Mouse (Mus musculus) 3134 (cell line): Measurements from ENCODE around the gene Ptrhd1.

Experiments used
- DNase-seq: peaks from one replicate; pipeline ENCODE4 v3.0.0-alpha.2; 2011; ENCODE audit warnings: low spot score; ENCODE audit not compliant: insufficient read length; ENCODE audit errors: extremely low read depth

Ptrhd1 gene

DNA sequence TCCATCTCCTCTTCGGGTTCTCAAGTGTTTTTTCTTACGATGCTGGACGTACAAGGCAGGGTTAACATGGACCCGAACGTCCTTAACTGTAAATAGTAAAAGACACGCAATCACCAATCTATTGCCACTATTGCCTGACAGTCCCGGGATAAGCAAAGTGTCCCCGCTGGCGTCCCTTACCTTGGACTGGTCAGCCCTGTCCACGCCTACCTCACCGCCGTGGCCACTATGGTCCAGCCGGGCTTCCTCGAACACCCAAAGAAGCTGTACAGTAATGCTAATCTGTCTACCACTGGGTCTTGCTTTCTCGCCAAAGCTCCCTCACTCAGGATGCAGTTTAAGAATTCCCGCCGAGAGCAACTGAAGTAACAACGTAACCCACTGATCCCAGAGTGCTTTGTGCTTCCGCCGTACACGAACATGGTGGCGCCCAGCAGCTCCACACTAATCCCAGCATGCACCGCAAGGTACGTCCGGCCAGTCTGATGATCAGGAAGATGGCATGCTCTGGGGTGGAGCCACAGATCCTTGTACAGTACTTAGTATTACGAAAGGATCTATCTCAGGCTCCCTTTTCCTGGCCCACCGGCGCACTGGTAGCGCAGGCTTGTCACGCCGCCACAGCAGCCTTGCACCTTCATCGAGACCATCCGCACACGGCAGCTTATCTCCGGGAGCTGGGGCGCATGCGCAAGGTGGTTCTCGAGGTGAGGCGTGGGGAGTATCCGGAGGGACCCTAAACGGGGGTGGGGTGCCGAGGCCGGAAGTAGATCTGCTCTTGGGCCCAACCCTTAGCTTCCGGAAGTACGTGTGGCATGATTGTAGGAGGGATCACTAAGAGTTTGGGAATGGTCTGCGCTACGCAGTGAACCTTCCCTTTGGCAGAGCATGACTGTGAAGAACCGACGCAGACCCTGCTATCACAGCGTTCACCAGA lies at the start of gene Ptrhd1, which contains the start of gene Cenpo:
Gene Ptrhd1 (plus strand): TSS at position 456 of the 937 bp plus-strand sequence.
Gene Cenpo (minus strand): TSS at position 723 of the 937 bp plus-strand sequence.
- peak; percentile 98 for DNase-seq

- no peak for DNase-seq
Observed at GRCm38 (mm10) chr12:4184648-4185047, 49.2 kb upstream of the Ptrhd1 start.

DNA sequence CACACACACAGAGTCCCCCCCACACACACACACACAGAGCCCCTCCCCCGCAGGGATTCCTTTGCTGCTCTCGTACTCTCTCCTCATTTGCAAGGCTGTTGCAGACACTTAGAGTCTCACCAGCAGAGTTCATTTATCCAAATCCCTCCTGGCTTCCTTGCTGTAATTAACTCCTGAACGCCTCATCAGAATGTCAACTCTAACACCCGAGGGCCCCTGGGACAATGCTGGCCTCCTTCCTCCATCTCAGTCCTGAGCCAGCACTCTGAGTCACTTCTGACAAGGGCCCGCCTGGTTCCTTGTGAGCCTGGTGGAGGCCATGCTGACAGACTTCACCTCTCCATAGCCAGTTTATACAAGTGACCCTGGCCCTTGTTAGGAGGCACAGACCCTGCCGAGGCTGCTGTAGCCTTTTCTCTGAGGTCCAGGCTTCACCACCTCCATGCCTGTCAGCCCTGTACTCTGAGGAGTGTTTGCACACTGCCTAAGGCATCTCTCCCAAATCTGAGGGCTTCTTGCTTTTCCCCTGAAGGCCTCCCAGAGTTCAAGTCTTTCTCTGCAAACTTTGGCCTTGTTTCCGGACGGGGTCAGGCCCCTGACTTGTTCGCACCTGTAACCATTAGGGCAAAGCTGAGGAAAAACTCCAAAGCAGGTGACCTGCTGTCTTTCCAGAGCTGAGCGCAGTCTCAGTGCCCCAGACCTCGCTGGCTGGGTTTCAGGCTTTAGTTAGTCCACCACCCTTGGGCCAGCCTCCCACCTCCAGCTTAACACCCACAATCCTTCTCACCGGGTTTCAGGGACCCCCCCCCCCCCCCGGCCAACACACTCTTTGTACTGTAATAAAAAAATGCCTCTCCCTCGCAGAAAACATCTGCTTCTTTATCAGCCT lies 45.4 kb upstream of the Ptrhd1 start:
- DNase-seq, result peak; percentile 59

- DNase-seq, result no peak
Observed at GRCm38 (mm10) chr12:4189060-4189447, 44.8 kb upstream of the Ptrhd1 start.

- DNase-seq, result no peak
Observed at GRCm38 (mm10) chr12:4192514-4192913, 41.3 kb upstream of the Ptrhd1 start.

DNA sequence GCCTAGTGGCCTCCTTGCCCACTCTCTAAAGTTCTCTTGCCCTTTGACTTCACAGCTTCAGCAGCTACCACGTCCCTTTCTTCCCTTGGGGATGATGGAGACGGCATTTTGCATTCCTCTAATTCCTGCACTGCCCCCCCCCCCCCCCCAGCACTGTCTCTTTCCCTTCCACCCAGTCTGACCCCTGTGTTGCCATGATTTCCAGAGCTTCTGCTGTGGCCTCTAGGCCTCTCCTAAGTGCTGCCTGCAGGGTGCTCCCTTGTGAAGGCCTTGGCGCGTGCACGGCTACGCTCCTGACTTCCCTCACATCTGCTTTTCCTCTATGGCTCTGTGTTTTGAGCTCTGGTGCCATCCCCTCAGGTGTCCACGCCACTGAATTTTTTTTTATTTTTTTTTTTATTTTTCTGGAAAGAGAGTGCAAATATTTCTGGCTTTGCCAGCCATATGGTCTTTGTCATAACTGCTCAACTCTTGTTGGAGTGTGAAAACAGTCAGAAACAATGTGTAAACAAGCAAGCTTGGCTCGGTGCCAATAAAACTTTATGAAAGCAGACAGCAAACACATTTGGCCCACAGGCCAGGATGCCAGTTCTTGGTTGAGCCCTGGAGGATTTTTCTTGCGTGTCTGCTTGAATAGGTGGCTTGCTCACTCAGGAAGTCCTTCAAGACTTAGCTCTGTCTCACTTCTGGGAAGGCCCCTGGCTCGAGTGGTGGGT lies 40.6 kb upstream of the Ptrhd1 start:
- DNase-seq, result no peak

DNA sequence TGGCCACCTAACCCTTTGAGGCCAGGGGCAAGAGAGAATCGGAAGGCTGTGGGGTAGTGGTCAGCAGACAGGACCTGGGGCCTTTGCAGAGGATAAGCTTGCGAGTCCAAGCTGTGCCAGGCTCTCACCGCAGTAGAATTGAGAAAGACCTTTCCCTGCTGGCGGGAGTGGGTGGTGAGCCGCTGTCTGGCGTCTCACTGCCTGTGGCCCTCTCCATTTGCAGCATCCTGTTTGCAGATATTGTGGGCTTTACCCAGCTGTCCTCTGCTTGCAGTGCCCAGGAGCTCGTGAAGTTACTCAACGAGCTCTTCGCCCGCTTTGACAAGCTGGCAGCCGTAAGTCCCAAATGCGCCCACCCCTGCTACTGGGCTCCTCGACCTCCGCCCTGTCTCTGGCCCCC lies 39.2 kb upstream of the Ptrhd1 start:
- no peak for DNase-seq

DNA sequence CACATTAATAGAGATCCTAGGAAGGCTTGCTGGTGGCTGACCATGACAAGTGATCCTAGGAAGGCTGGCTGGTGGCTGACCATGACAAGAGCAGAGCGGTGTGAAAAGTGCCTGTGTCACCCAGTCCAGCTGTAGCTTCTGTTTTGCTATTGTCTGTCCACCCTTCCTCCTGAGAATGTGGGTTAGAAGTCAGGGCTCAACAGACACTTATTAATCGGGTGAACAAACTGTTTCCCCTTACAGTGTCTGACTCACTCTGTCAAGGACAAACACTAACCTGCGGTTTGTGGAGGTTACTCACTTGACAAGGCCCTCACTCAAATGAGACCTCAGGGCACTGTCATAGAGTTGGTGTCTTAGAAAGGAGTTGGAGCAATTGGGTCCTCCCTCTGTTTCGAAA lies 35.1 kb upstream of the Ptrhd1 start:
- DNase-seq, result no peak

DNA sequence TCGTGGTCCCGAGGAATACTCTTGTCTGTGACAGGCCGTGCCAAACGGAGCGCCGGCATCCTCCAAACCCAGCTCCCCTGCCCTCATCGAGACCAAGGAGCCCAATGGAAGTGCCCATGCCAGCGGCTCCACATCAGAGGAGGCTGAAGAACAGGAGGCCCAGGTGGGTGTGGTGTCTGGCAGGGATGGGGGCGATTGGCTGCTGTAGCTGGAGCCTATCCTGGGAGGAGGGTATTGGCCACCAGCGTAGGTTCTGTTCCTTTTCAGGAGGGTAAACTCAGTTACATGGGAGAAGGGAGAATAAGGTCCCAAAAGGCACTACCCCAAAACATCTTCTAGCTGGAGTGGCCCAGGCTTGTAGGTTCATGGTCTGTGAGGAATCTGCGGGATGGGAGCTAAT lies 34.6 kb upstream of the Ptrhd1 start:
- no peak for DNase-seq

GRCm38 (mm10) chr12:4201454-4202200 lies 32.2 kb upstream of the Ptrhd1 start:
- no peak for DNase-seq

GRCm38 (mm10) chr12:4202206-4202605 lies 31.6 kb upstream of the Ptrhd1 start:
- DNase-seq, result no peak

- DNase-seq, result no peak
Observed at GRCm38 (mm10) chr12:4206106-4206505, 27.7 kb upstream of the Ptrhd1 start.

- DNase-seq, result no peak
Observed at GRCm38 (mm10) chr12:4208405-4209133, 25.3 kb upstream of the Ptrhd1 start.

DNA sequence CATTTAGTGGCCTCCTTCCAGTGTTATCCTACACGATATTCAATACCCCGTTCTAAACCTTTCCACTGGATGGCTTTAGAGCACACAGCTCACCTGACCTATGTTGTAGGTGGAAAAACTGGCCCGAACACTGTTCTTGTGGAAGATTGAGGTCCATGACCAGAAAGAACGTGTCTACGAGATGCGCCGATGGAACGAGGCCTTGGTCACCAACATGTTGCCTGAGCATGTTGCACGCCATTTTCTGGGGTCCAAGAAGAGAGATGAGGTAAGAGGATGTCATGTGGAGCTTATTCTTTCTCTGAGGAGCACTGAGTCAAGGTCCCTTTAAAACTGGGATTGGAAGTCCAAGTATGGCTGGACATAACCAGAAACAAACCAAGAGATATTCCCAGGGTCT lies 24.6 kb upstream of the Ptrhd1 start:
- DNase-seq, result no peak

- DNase-seq, result no peak
Observed at GRCm38 (mm10) chr12:4211174-4211573, 22.7 kb upstream of the Ptrhd1 start.

- DNase-seq, result no peak
Observed at GRCm38 (mm10) chr12:4212908-4213307, 20.9 kb upstream of the Ptrhd1 start.

DNA sequence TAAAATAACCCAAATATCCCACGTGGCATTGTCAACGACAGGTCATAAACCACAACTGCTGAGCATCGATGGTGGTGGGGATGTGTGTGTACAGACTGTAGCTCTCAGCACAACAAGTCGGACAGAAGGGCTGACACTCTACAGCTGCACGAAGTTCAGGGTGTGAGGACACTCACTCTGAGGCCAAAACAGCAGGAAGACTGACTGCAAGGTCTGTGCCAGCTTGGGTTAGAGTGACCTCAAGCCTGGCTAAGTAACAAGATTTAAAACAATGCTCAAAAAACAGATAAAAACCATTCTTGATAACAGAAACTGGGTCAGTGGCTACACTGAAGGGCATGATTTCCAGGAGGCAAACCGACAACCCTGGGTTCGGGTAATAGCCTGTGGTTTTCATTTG lies 3.7 kb upstream of the Ptrhd1 start:
- no peak for DNase-seq

DNA sequence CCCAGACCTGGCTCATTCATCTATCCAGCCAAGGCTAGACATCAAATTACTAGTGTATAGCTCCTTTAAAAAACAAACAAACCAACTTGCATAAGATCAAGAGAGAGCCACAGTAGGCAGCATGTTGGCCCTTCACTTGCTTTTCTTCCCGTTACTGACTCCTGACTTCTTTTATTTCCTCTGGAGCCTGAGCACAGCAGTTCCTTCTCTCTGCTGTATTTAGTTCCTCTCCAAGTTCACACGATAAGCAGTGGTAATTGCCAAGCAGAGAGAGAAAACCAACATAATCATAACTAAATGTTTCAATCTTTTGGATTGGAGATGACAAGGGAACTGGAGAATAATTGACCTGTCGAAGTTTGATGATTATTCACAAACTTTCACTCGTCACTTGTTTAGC lies 1.1 kb upstream of the Ptrhd1 start:
- no peak for DNase-seq

DNA sequence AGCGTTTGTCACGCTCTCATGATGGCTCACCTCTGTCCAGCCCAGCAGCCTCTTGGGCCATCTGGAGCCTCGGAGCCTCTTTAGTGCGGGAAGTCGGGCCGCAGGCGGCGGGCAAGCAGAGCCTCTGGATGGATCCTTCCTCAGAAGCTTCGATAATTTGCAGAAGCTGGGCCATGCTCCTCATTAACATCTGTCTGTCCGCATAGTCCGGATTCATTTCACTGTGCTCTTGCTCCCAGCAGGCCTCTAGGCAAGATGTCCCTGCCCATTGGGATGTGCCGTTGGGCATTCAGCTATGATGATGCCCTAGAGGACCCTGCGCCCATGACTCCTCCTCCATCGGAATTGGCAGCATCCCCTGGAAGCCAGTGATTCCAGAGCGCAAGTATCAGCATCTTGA lies 3.7 kb downstream of the Ptrhd1 start:
- DNase-seq, result no peak
